Mouse (Mus musculus): ENCODE data around the gene Ephb3. TPM values are rescaled to one million over a fixed set of nuclear protein-coding genes. Genes with fewer than 3 reads are reported as not detected.

Ephb3 gene
- polyA plus RNA-seq, 1 experiment from 2014 or later: 3.0 TPM

- Histone ChIP-seq H3K36me3 (no peaks in the 10 kb centered on the region), H3K27me3 (replicated peaks) (peaks cover 12% of the 10 kb centered on the region; the same call in 1 of the 2 replicates), H3K9ac (no peak overlapping the region), H3K9me3 (replicated peaks) (no peaks in the 10 kb centered on the region), H3K4me3 (no peak overlapping the region), H3K27ac (no peak overlapping the region), H3K4me1 (no peaks in the 10 kb centered on the region), H3K4me2 (no peak overlapping the region)
- no peak for ATAC-seq
- WGBS (ENCODE audit: insufficient replicate concordance): 56% methylated on average over 6 of the region's 6 CpGs
Measured at GRCm38 (mm10) chr16:21226629-21227028, 22.1 kb downstream of the Ephb3 start.

DNA sequence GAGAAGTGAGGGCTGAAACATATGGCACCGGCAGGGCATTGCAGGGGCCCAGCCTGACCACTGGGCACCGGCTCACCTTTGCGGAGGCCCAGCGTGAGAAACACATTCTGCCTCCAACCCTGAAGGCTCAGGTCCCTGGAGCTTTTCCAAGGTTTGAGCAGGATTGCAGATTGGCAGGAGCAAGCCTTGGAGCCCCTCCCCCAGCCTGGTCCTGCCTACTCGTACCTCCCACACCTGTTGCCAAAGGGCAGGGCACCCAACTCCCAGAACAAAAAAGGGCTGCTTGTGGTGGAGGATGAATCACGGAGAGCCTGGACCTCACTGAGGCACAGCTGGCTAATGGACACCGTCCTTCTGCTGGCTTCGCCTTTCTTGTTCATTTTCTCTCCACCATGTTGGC is 30.6 kb downstream of the Ephb3 start:
- Histone ChIP-seq H3K9ac (no peak overlapping the region), H3K27me3 (replicated peaks) (peaks cover 42% of the 10 kb centered on the region), H3K9me3 (replicated peaks) (no peaks in the 10 kb centered on the region), H3K27ac (no peak overlapping the region), H3K4me1 (peaks cover 3% of the 10 kb centered on the region; the same call in 1 of the 2 replicates), H3K36me3 (no peaks in the 10 kb centered on the region), H3K4me3 (no peak overlapping the region), H3K4me2 (no peak overlapping the region)
- whole genome bisulfite sequencing (ENCODE audit: insufficient replicate concordance): 52% methylated on average over 8 of the region's 8 CpGs
- no peak for ATAC-seq

- no peak overlapping the region for H3K4me2 ChIP-seq
- 14% methylated on average over 5 of the region's 5 CpGs for WGBS (ENCODE audit: insufficient replicate concordance)
Measured at GRCm38 (mm10) chr16:21238722-21239121, 34.2 kb downstream of the Ephb3 start.

GRCm38 (mm10) chr16:21240547-21240946 is 36.0 kb downstream of the Ephb3 start:
- H3K9me3 ChIP-seq (replicated peaks): no peaks in the 10 kb centered on the region
- H3K36me3 ChIP-seq: no peaks in the 10 kb centered on the region
- H3K27me3 ChIP-seq (replicated peaks): peaks cover 56% of the 10 kb centered on the region
- WGBS (ENCODE audit: insufficient replicate concordance): 51% methylated on average over 3 of the region's 3 CpGs
- H3K27ac ChIP-seq: no peak overlapping the region
- H3K4me2 ChIP-seq: no peak overlapping the region
- no peak overlapping the region for H3K9ac ChIP-seq
- no peak for ATAC-seq
- no peak overlapping the region for H3K4me3 ChIP-seq
- peaks cover 3% of the 10 kb centered on the region; the same call in 1 of the 2 replicates for H3K4me1 ChIP-seq

More at GRCm38 (mm10) chr16:21238722-21239121, 34.2 kb downstream of the Ephb3 start:
- H3K4me1 ChIP-seq: peaks cover 3% of the 10 kb centered on the region; the same call in 1 of the 2 replicates
- no peak overlapping the region for H3K4me3 ChIP-seq
- H3K9ac ChIP-seq: no peak overlapping the region
- no peak overlapping the region for H3K27ac ChIP-seq
- H3K36me3 ChIP-seq: no peaks in the 10 kb centered on the region
- H3K27me3 ChIP-seq (replicated peaks): peaks cover 48% of the 10 kb centered on the region
- ATAC-seq: no peak
- H3K9me3 ChIP-seq (replicated peaks): no peaks in the 10 kb centered on the region

GRCm38 (mm10) chr16:21241030-21241429 is 36.5 kb downstream of the Ephb3 start:
- H3K4me2 ChIP-seq: no peak overlapping the region
- H3K4me1 ChIP-seq: peaks cover 3% of the 10 kb centered on the region; the same call in 1 of the 2 replicates
- H3K36me3 ChIP-seq: no peaks in the 10 kb centered on the region
- H3K27me3 ChIP-seq (replicated peaks): peaks cover 61% of the 10 kb centered on the region
- no peak for ATAC-seq
- no peak overlapping the region for H3K9ac ChIP-seq
- no peak overlapping the region for H3K4me3 ChIP-seq
- no peak overlapping the region for H3K27ac ChIP-seq
- no peaks in the 10 kb centered on the region for H3K9me3 ChIP-seq (replicated peaks)

- Histone ChIP-seq H3K4me1 (peaks cover 15% of the 10 kb centered on the region; the same call in 1 of the 2 replicates), H3K4me2 (no peak overlapping the region), H3K9me3 (replicated peaks) (no peaks in the 10 kb centered on the region), H3K27me3 (replicated peaks) (peaks cover 80% of the 10 kb centered on the region), H3K9ac (no peak overlapping the region), H3K36me3 (no peaks in the 10 kb centered on the region), H3K27ac (no peak overlapping the region), H3K4me3 (no peak overlapping the region)
- 56% methylated on average over 8 of the region's 8 CpGs for WGBS (ENCODE audit: insufficient replicate concordance)
- no peak for ATAC-seq
Measured at GRCm38 (mm10) chr16:21242946-21243345, 38.4 kb downstream of the Ephb3 start.

- H3K27me3 ChIP-seq (replicated peaks): peaks cover 89% of the 10 kb centered on the region
- ATAC-seq: no peak
- no peak overlapping the region for H3K4me2 ChIP-seq
- peaks cover 22% of the 10 kb centered on the region for H3K4me1 ChIP-seq
- 42% methylated on average over 3 of the region's 3 CpGs for WGBS (ENCODE audit: insufficient replicate concordance)
- H3K9me3 ChIP-seq (replicated peaks): no peaks in the 10 kb centered on the region
- H3K36me3 ChIP-seq: no peaks in the 10 kb centered on the region
- H3K4me3 ChIP-seq: no peak overlapping the region
- H3K27ac ChIP-seq: no peak overlapping the region
- H3K9ac ChIP-seq: no peak overlapping the region
Measured at GRCm38 (mm10) chr16:21244803-21245202, 40.2 kb downstream of the Ephb3 start.

DNA sequence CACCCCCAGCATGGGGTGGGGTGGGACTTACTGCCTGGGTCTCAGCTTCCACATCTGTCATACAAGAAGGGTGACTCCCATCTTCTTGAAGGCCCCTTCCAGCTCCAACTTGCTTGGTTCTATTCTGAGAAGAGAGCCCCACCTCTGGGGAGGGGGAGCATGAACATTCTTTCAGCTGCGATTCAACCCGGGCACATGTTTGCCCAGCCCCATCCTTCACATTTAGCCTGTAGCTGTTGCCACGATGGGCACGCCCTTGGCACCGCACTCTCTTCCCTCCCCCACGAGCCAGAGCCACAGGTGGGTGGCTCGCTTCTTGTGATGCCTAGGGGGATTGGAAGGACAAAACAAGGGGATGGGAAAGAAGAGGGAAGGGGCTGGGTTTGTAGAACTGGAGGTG is 40.8 kb downstream of the Ephb3 start:
- Histone ChIP-seq H3K4me3 (no peak overlapping the region), H3K36me3 (no peaks in the 10 kb centered on the region), H3K27me3 (replicated peaks) (peaks cover 89% of the 10 kb centered on the region), H3K4me1 (peaks cover 22% of the 10 kb centered on the region), H3K9ac (no peak overlapping the region), H3K4me2 (no peak overlapping the region), H3K27ac (no peak overlapping the region), H3K9me3 (replicated peaks) (no peaks in the 10 kb centered on the region)
- ATAC-seq: no peak
- WGBS (ENCODE audit: insufficient replicate concordance): 24% methylated on average over 7 of the region's 7 CpGs

GRCm38 (mm10) chr16:21245931-21246390 is 41.4 kb downstream of the Ephb3 start:
- Histone ChIP-seq H3K27me3 (replicated peaks) (peaks cover 89% of the 10 kb centered on the region), H3K4me3 (peak overlapping the region; percentile 47), H3K36me3 (no peaks in the 10 kb centered on the region), H3K27ac (no peak overlapping the region), H3K4me2 (peak overlapping the region; percentile 74), H3K9me3 (replicated peaks) (no peaks in the 10 kb centered on the region), H3K9ac (peak overlapping the region; percentile 43; the same call in 1 of the 2 replicates), H3K4me1 (peaks cover 22% of the 10 kb centered on the region)
- ATAC-seq: peak; percentile 48
- WGBS (ENCODE audit: insufficient replicate concordance): under 1% methylated on average over 28 of the region's 29 CpGs

DNA sequence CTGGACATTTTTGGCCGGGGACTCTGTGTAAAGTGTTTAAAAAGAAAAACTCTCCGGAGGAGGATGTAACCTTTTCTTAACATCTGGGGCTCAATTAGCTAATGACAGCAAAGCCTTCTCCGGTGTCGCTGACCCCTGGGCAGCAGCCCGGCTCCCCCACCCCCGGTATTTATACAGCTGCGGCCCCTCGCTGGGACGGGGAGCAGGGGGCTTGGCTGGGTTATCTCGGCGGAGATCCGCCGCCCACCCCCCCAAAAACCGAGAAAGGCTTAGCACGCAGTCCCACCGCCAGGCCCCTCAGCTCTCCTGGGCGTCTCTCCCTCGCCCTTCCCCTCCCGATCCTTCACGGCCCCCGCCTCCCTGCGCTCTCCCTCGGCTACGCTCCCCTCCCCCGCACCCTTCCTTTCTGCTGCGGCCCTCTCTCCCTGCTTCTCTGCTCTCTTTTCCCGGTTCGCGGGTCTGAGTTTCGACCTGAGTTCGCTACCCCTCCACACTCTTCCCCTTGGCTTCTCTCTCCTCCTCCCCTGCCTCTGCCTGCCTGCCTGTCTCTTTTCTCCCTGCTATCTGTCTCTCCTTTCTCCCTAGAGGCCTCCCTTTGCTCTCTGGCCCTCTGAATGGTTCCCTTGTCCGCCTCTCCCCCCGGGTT is 42.0 kb downstream of the Ephb3 start:
- H3K9ac ChIP-seq: peak overlapping the region; percentile 43; the same call in 1 of the 2 replicates
- H3K9me3 ChIP-seq (replicated peaks): no peaks in the 10 kb centered on the region
- H3K27ac ChIP-seq: no peak overlapping the region
- 2% methylated on average over 27 of the region's 33 CpGs for WGBS (ENCODE audit: insufficient replicate concordance)
- peaks cover 22% of the 10 kb centered on the region for H3K4me1 ChIP-seq
- ATAC-seq: no peak
- H3K36me3 ChIP-seq: no peaks in the 10 kb centered on the region
- H3K4me2 ChIP-seq: peak overlapping the region; percentile 74
- peaks cover 95% of the 10 kb centered on the region for H3K27me3 ChIP-seq (replicated peaks)
- H3K4me3 ChIP-seq: peak overlapping the region; percentile 47

GRCm38 (mm10) chr16:21247037-21247432 is 42.5 kb downstream of the Ephb3 start:
- Histone ChIP-seq H3K27me3 (replicated peaks) (peaks cover 99% of the 10 kb centered on the region), H3K36me3 (no peaks in the 10 kb centered on the region), H3K9me3 (replicated peaks) (no peaks in the 10 kb centered on the region), H3K27ac (no peak overlapping the region), H3K4me2 (peak overlapping the region; percentile 74), H3K4me3 (peak overlapping the region; percentile 47; the same call in 1 of the 2 replicates), H3K9ac (no peak overlapping the region), H3K4me1 (peaks cover 22% of the 10 kb centered on the region)
- WGBS (ENCODE audit: insufficient replicate concordance): 9% methylated on average over 4 of the region's 4 CpGs
- no peak for ATAC-seq

DNA sequence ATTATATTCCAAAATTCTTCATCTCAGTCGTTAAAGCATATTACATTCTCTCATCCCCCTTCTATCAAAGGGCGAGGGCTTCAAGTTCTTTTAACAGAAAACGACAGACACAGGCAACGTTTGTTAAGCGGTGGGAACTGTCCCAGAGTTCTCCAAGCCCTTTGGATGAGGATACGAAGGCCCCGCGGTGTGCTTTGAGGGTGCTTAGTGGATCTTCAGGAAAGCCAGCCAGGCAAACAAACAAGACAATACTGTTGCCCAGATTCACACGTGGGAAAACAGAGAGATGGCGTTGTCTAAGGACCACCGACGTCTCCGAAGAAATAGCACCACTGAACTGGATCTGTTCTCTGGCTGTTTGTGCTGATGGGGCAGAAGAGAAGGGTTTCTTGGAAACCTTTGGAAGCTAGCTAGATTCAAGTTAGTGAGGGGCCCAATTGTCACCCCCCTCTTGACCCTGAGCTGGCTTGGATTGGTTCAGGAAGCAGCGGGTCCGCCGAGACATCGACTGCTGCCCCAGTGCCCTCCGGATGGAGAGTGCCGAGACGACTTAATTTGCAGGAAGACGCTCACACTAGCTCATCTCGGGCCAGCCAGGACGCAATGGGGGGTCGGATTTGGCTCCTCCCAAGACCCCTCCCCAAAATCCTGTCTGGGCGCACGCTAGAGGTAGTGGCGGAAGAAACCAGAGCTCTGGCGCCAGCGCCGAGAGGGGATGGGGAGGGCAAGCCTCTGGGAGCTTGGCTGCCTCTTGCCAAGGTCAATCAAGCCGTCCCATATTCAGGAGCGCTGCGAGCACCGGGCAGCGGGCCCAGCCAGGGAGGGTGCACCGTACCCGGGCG is 43.5 kb downstream of the Ephb3 start:
- no peak overlapping the region for H3K27ac ChIP-seq
- peaks cover 95% of the 10 kb centered on the region for H3K27me3 ChIP-seq (replicated peaks)
- H3K9me3 ChIP-seq (replicated peaks): no peaks in the 10 kb centered on the region
- H3K4me2 ChIP-seq: peak overlapping the region; percentile 58
- 4% methylated on average over 38 of the region's 38 CpGs for WGBS (ENCODE audit: insufficient replicate concordance)
- H3K4me1 ChIP-seq: peaks cover 22% of the 10 kb centered on the region
- 0 out of 2 replicates have a peak overlapping the region, but pooled peaks have one; percentile 14 for H3K9ac ChIP-seq
- peak overlapping the region; percentile 31 for H3K4me3 ChIP-seq
- no peaks in the 10 kb centered on the region for H3K36me3 ChIP-seq
- ATAC-seq: no peak

Data from liver, embryonic 12.5 days (tissue).